Mouse (Mus musculus) thymus, postnatal 0 days (tissue): ENCODE data around the gene Sun2. TPM values are rescaled to one million over a fixed set of nuclear protein-coding genes. Genes with fewer than 3 reads are reported as not detected.

Experiments
- DNase-seq: peaks from one replicate; pipeline ENCODE4 v3.0.0-alpha.2; 2015; ENCODE audit warnings: low spot score
- polyA plus RNA-seq: library from polyadenylated mRNA; unstranded; fragments of >200 nt; fragmentation: Nextera tagmentation; extraction: Ambion mirVana; gene quantifications from 2 replicates; pipeline ENCODE4 v1.2.1, GENCODE M21; 2015

Sun2 gene
- 12.4 and 18.4 TPM in 2 replicates for polyA plus RNA-seq

DNA sequence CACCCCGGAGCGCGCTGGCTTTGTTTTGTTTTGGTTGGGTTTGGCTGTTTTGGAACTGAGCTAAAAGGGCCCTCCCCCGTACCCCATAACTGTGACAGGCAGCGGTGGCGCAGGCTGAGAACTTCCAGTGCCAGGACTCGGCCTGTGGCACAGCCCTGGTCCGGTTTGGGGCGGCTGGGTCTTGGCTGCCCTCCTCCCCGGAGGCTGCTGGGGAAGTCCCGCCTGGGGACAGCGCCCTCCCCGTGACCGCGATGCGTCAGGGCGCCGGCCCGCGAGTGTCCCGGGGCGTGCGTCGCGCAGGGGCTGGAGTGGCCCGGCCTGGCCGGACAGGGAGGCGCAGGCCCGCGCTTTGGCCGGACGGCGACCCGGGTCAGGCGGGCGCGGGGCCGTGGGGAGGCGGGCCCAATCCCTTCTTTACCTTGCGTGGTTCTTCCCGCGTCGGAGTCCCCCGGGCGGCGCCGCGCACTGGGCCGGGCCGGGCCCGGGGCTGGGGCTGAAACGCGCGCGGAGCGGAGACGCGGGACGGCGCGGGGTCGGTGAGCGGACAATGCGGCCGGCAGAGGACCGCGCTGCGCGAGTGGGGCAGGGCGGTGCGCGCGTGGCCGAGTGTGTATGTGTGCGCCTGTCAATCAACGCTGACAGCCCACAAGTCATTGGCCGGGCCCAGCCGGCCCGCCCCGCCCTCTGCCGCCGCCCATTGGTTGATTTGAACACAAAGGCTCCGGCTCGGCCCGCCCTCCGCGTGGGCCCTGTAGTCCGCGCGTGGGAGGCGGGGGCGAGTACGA, at the start of gene Sun2:
Gene Sun2, minus strand, starts transcription at position 616 of the 785 bp plus-strand sequence.
- peak; percentile 92 for DNase-seq

DNA sequence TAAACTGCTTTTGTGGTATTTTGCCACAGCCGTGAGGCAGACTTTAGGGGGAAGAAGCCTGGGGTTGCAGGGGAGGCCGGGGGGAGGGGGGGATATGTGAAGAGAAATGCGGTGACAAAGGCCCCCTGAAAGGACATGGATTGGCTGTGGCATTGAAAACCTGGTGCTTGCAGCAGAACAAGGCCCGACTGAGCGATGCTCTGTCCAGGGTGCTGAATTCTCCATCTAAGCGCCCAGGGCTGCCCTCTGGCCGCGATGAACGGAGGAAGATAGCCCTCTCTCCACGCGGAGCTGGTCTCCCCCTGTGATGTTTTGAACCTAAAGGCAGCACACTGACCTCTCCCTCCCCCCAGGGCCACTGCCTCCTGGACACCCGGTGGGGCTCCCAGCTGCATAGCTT, 49.2 kb upstream of the Sun2 start:
- peak; percentile 65 for DNase-seq

GRCm38 (mm10) chr15:79790905-79791304, 48.6 kb upstream of the Sun2 start:
- DNase-seq: no peak

GRCm38 (mm10) chr15:79790111-79790510, 47.8 kb upstream of the Sun2 start:
- DNase-seq: no peak

DNA sequence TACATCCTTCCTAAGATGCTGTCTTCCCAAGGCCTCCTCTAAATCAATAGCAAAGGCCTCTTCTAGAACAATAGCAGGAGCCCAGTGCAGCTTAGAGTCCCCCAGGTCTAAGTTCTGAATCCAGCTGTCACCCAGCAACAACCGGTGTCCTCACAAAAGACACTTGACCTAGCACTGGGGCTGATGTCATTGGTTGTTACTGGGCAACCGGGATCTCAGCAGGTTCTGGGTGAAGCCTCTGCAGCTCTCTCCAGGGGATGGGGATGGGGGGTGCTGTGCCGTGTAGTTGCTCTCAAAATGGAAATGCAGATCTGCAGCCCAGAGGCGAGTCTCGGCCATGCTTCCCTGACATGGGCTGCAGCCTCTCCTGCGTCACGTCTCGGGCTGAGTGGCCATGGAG, 45.5 kb upstream of the Sun2 start:
- no peak for DNase-seq

- DNase-seq: no peak
These were observed 42.7 kb upstream of the Sun2 start for GRCm38 (mm10) chr15:79785056-79785455.

GRCm38 (mm10) chr15:79777749-79778148, 35.4 kb upstream of the Sun2 start, which contains the start of gene Dnal4:
Gene Dnal4, minus strand, starts transcription at chr15:79777849.
- DNase-seq: no peak

DNA sequence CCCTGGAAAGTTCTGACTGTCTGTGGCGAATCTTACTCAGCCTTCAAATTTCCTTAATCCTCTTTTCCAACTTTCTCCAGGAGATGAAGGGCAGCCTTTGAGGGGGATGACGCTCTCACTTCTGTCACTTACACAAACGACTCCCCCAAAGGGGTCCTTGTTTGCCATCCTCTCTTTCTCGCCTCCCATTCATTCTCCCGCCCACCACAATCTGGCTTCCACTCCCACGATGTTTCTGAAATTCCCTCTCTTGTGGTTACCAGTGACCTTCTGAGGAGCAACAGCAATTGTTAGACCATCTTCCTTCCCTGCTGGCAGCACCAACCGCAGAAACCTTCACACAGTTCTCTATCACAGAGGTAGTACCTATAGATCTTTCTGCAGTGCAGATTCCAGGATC, 33.3 kb upstream of the Sun2 start:
- no peak for DNase-seq

GRCm38 (mm10) chr15:79774117-79775027, 32.0 kb upstream of the Sun2 start:
- peak; percentile 97 for DNase-seq

DNA sequence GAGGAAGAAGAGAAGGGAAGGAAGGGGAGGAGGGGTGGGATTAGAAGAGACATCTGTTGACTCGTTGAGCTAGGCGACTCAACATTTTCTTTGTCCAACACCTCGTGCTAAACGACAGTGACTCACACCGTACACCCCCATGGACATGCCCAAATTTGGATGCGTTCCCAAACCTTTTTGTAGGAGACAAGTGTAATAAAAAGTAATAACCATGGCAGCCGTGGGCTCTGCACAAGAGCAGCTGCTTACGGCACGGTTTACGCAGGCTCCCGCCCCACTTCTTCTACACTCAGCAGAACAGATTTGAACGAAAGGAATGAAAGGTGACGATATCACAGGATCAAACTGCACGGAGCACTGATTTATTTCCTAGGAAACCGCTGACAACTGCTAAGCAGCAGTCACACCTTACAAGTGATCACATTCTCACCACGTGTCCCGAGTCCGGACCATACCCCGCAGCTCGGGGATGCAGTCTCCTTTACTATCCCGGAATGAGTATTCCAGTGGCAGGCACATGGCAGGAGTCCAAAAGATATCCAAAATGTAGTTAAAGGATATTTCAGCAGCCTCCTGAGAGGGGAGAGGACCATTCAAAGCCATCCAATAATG, 28.4 kb upstream of the Sun2 start:
- DNase-seq: no peak

DNA sequence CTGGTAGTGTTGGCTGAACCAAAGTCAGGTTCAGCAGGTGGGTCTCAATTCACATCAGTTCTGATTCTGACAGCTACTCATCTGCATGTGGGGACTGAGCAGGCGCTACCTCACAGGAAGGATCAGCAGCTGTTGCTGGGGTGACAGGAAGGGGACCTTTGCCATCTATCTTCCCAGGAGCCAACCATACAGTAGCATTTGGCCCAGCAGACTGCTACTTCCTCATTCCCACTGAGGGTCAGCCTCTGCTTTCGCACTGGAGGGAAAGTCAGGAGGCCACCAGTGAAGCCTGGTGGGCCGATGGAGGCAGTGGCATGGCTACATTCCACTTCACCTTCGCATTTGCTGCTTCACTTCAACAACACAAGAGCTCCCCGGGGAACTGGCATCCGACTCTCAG, 26.0 kb upstream of the Sun2 start:
- DNase-seq: no peak

DNA sequence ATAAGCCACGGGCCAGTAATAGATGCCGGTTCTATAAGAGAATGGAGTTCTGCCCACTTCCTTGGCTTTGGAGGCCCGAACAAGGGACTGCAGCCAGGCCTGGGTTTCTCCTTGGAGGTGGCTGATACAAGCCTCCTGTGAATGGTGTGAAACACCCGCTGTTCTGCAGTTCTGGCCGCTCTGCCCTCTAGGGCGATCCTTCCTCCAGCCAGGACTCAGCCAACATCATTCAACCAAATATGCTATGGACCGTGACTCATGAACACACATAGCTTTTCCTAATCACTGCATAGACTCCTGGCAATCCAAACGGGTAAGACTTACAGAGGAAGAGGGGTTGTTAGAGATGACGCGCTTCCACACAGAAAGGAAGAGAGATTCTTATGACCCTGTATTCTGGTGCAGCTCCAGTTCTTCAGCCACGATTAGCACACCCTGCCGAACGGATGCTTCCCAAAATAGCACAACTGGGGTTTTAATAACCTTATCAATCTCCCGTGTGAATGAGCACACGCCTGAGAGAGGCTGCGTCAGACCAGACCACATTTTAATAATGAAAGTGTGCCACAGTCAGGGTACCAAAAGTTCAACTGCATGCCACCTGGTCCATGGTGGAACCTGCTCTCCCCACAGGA, 25.1 kb upstream of the Sun2 start:
- no peak for DNase-seq

GRCm38 (mm10) chr15:79766586-79767071, 24.3 kb upstream of the Sun2 start:
- DNase-seq: no peak

- DNase-seq: no peak
These were observed 23.8 kb upstream of the Sun2 start for GRCm38 (mm10) chr15:79766168-79766567.

- DNase-seq: no peak
These were observed 23.0 kb upstream of the Sun2 start for GRCm38 (mm10) chr15:79765361-79765760.

GRCm38 (mm10) chr15:79764539-79765267, 22.4 kb upstream of the Sun2 start:
- no peak for DNase-seq

DNA sequence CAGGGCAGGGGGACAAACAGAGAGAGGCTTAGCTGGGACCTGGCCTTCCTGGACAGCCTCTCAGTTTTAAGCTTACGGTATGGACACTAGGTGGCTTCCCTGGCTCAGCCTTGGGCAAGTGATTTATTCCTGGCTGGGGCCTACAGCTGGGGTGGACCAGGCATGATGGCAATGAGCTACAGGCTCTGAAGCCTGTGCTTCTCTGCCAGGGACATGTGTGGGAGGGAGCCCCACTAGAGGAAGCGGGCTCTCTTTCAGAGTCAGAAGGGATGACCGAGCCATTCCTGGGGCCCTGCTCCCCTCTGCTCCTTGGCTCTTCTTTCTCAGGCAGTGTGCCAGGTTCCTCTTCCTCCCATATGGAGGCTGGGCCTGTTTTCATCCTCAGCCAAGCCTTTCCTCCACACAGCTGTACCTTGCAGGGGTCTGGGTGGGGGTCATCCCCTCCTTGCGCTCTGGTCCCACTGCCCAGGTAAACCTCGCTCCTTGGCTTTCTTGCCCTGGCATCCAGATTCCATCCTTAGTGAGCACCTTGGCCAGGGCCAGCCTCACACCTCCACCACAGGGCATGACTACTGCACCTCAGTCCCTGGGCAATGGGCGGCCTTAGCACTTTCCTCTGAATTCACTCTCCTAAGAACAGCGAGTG, 21.4 kb upstream of the Sun2 start:
- DNase-seq: no peak

DNA sequence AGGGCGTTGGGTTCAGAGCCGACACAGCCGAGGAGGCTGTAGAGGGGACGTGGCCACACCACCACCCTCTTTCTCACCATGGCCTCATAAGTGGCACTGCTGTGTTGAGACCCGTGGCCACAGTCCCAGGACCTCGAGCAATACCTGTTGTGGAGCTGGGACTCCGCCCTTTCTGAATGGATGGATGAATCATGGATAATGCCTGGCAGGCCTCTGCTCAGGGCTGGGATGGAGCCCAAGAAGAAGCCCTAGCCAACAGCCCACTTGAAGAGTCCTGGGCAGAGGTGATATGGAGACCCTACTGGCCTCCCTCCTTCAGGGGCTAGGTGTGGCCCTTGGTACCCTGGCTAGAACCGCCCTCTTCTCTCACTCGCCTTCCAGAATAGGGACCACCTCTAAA, 20.7 kb upstream of the Sun2 start:
- no peak for DNase-seq

DNA sequence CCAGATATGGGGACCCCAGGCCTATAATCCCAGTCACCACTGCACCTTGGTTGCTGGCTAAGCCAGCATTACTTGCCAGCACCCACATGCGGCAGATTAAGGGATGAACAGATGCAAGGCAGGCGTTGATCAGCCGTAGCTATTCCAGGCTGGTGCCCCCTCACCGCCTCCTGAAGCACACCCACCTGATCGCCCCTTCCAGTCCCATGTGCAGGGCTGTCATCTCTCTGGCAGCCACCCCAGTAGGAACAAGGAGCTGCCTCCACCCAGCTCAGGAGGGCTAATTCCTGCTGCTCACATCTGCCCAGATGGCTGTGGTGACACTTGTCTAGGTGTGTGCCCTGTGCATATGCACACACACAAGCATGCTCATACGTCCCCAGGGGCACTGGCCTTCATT, 18.6 kb upstream of the Sun2 start:
- no peak for DNase-seq

- no peak for DNase-seq
These were observed 14.8 kb upstream of the Sun2 start for GRCm38 (mm10) chr15:79757118-79757517.
